Mouse (Mus musculus) kidney, adult 2 months (tissue): Measurements from ENCODE around the gene Cyp17a1.

ENCODE experiments used
- CTCF ChIP-seq: fragments of 200-500 bp; conservative IDR thresholded peaks from 2 replicates; pipeline ENCODE4 v1.5.1; 2011; ENCODE audit warnings: low read depth, mild to moderate bottlenecking, control low read depth, low read length, moderate library complexity, mixed read lengths; ENCODE audit not compliant: insufficient read depth, insufficient read length
- POLR2A ChIP-seq: fragments of 200-500 bp; IDR thresholded peaks from one replicate; pipeline ENCODE4 v1.6.1; 2011; ENCODE audit warnings: low read depth, low read length, control low read depth

GRCm38 (mm10) chr19:46670691-46671090 lies 2.3 kb downstream of the Cyp17a1 start:
- TF ChIP-seq CTCF: peak; percentile 94
- no peak for TF ChIP-seq POLR2A
